Mouse (Mus musculus) heart, embryonic 13.5 days (tissue): ENCODE data around the gene Slit3. TPM values are rescaled to one million over a fixed set of nuclear protein-coding genes. Genes with fewer than 3 reads are reported as not detected.
A peak's percentile ranks its signal among the peaks of the same experiment; 100 is the strongest.

Experiments
- ATAC-seq: fragments of 200-750 bp; cut with Nextera tagmentation; 2 replicates; pipeline ENCODE4 v1.8.0; 2017; ENCODE audit warnings: moderate TSS enrichment; ENCODE audit not compliant: insufficient number of reproducible peaks, low FRiP score, low TSS enrichment; ENCODE audit errors: extremely low read depth
- H3K27ac ChIP-seq: fragments of 300-500 bp; sonication (generic); replicated peaks from 2 replicates; pipeline ENCODE4 v1.5.1; 2015; ENCODE audit warnings: moderate library complexity, mild to moderate bottlenecking, inconsistent platforms
- H3K27me3 ChIP-seq: fragments of 300-500 bp; sonication (generic); replicated peaks from 2 replicates; pipeline ENCODE4 v1.6.1; 2015; ENCODE audit warnings: mild to moderate bottlenecking, inconsistent platforms
- H3K36me3 ChIP-seq: fragments of 300-500 bp; sonication (generic); 2 replicates; pipeline ENCODE4 v1.6.1; 2015; ENCODE audit warnings: mild to moderate bottlenecking, inconsistent platforms
- H3K4me1 ChIP-seq: fragments of 300-500 bp; sonication (generic); 2 replicates; pipeline ENCODE4 v1.6.1; 2015; ENCODE audit warnings: inconsistent platforms
- H3K4me2 ChIP-seq: fragments of 300-500 bp; sonication (generic); 2 replicates; pipeline ENCODE4 v1.6.1; 2015; ENCODE audit warnings: inconsistent platforms, mild to moderate bottlenecking, moderate library complexity
- H3K4me3 ChIP-seq: fragments of 300-500 bp; sonication (generic); 2 replicates; pipeline ENCODE4 v1.5.1; 2015; ENCODE audit warnings: moderate library complexity, mild to moderate bottlenecking, inconsistent platforms
- H3K9ac ChIP-seq: fragments of 300-500 bp; sonication (generic); 2 replicates; pipeline ENCODE4 v1.6.1; 2015; ENCODE audit warnings: inconsistent platforms, mild to moderate bottlenecking, moderate library complexity
- H3K9me3 ChIP-seq: fragments of 300-500 bp; sonication (generic); 2 replicates; pipeline ENCODE4 v1.6.1; 2016; ENCODE audit warnings: inconsistent platforms
- WGBS: fragments of 180-500 bp; shearing (Covaris S2); methylation state at CpG from one replicate; pipeline ENCODE4 v1.1.7; 2015; ENCODE audit warnings: mixed read lengths; 5-methylcytosine and 5-hydroxymethylcytosine counted together
- polyA plus RNA-seq: library from polyadenylated mRNA; unstranded; fragments of >200 nt; fragmentation: Nextera tagmentation; extraction: Ambion mirVana; gene quantifications from 2 replicates; pipeline ENCODE4 v1.2.1, GENCODE M21; 2015

The Slit3 gene
- polyA plus RNA-seq, 1 experiment from 2014 or later: 12.5 TPM

- H3K27ac ChIP-seq: no peak overlapping the region
- 30% methylated on average over 5 of the region's 5 CpGs for WGBS
- no peak overlapping the region for H3K9ac ChIP-seq
- H3K4me1 ChIP-seq: peaks cover 6% of the 10 kb centered on the region; the same call in 1 of the 2 replicates
- no peaks in the 10 kb centered on the region for H3K36me3 ChIP-seq
- H3K27me3 ChIP-seq: no peaks in the 10 kb centered on the region
- no peak overlapping the region for H3K4me3 ChIP-seq
- no peaks in the 10 kb centered on the region for H3K9me3 ChIP-seq
- ATAC-seq: no peak
- no peak overlapping the region for H3K4me2 ChIP-seq
These were observed 24.5 kb upstream of the Slit3 start for GRCm38 (mm10) chr11:35096538-35096937.

- Histone ChIP-seq H3K4me1 (0 out of 2 replicates have a peak, but pooled peaks cover 5% of the 10 kb centered on the region), H3K4me2 (no peak overlapping the region), H3K9ac (no peak overlapping the region), H3K27ac (no peak overlapping the region), H3K4me3 (no peak overlapping the region), H3K36me3 (no peaks in the 10 kb centered on the region), H3K9me3 (no peaks in the 10 kb centered on the region), H3K27me3 (no peaks in the 10 kb centered on the region)
- WGBS: 55% methylated on average over 4 of the region's 4 CpGs
- no peak for ATAC-seq
These were observed 11.2 kb upstream of the Slit3 start for GRCm38 (mm10) chr11:35109781-35110180.

- Histone ChIP-seq H3K4me2 (peak overlapping the region; percentile 24; the same call in 1 of the 2 replicates), H3K4me3 (no peak overlapping the region), H3K36me3 (no peaks in the 10 kb centered on the region), H3K4me1 (0 out of 2 replicates have a peak, but pooled peaks cover 5% of the 10 kb centered on the region), H3K27me3 (no peaks in the 10 kb centered on the region), H3K27ac (no peak overlapping the region), H3K9ac (no peak overlapping the region), H3K9me3 (no peaks in the 10 kb centered on the region)
- WGBS: 33% methylated on average over 2 of the region's 2 CpGs
- ATAC-seq: no peak
These were observed 10.2 kb upstream of the Slit3 start for GRCm38 (mm10) chr11:35110784-35111183.

- Histone ChIP-seq H3K4me1 (0 out of 2 replicates have a peak, but pooled peaks cover 5% of the 10 kb centered on the region), H3K27ac (no peak overlapping the region), H3K4me3 (no peak overlapping the region), H3K9ac (no peak overlapping the region), H3K36me3 (no peaks in the 10 kb centered on the region), H3K4me2 (no peak overlapping the region), H3K27me3 (no peaks in the 10 kb centered on the region; the same call in 1 of the 2 replicates), H3K9me3 (no peaks in the 10 kb centered on the region)
- ATAC-seq: no peak
- 73% methylated on average over 1 of the region's 1 CpGs for WGBS
These were observed 7.7 kb upstream of the Slit3 start for GRCm38 (mm10) chr11:35113290-35113689.

- H3K4me2 ChIP-seq: no peak overlapping the region
- no peaks in the 10 kb centered on the region for H3K36me3 ChIP-seq
- 74% methylated on average over 3 of the region's 3 CpGs for WGBS
- no peak for ATAC-seq
- H3K27me3 ChIP-seq: peaks cover 13% of the 10 kb centered on the region
- H3K4me3 ChIP-seq: no peak overlapping the region
- H3K9ac ChIP-seq: no peak overlapping the region
- H3K9me3 ChIP-seq: no peaks in the 10 kb centered on the region
- peaks cover 20% of the 10 kb centered on the region for H3K4me1 ChIP-seq
- no peak overlapping the region for H3K27ac ChIP-seq
These were observed 4.6 kb upstream of the Slit3 start for GRCm38 (mm10) chr11:35116436-35116835.

- 86% methylated on average over 3 of the region's 3 CpGs for WGBS
- Histone ChIP-seq H3K4me1 (peaks cover 30% of the 10 kb centered on the region), H3K27ac (no peak overlapping the region), H3K4me3 (no peak overlapping the region), H3K9me3 (no peaks in the 10 kb centered on the region), H3K36me3 (no peaks in the 10 kb centered on the region), H3K4me2 (no peak overlapping the region), H3K9ac (no peak overlapping the region), H3K27me3 (peaks cover 25% of the 10 kb centered on the region)
- no peak for ATAC-seq
These were observed 3.2 kb upstream of the Slit3 start for GRCm38 (mm10) chr11:35117871-35118270.

GRCm38 (mm10) chr11:35118731-35119130 lies 2.3 kb upstream of the Slit3 start:
- Histone ChIP-seq H3K4me2 (no peak overlapping the region), H3K27ac (peak overlapping the region; percentile 16; the same call in 1 of the 2 replicates), H3K36me3 (no peaks in the 10 kb centered on the region), H3K9ac (no peak overlapping the region), H3K4me3 (no peak overlapping the region), H3K9me3 (no peaks in the 10 kb centered on the region), H3K27me3 (peaks cover 33% of the 10 kb centered on the region), H3K4me1 (peaks cover 36% of the 10 kb centered on the region)
- 54% methylated on average over 6 of the region's 6 CpGs for WGBS
- ATAC-seq: no peak

- peaks cover 40% of the 10 kb centered on the region for H3K4me1 ChIP-seq
- no peak overlapping the region for H3K4me3 ChIP-seq
- no peaks in the 10 kb centered on the region for H3K9me3 ChIP-seq
- peaks cover 36% of the 10 kb centered on the region for H3K27me3 ChIP-seq
- H3K4me2 ChIP-seq: no peak overlapping the region
- no peak for ATAC-seq
- no peaks in the 10 kb centered on the region for H3K36me3 ChIP-seq
- no peak overlapping the region for H3K9ac ChIP-seq
- peak overlapping the region; percentile 16; the same call in 1 of the 2 replicates for H3K27ac ChIP-seq
- 11% methylated on average over 6 of the region's 6 CpGs for WGBS
These were observed 1.7 kb upstream of the Slit3 start for GRCm38 (mm10) chr11:35119360-35119759.

GRCm38 (mm10) chr11:35120076-35120475 lies 948 bp upstream of the Slit3 start:
- Histone ChIP-seq H3K36me3 (no peaks in the 10 kb centered on the region), H3K27ac (no peak overlapping the region), H3K4me1 (peaks cover 46% of the 10 kb centered on the region), H3K4me2 (peak overlapping the region; percentile 94; the same call in 1 of the 2 replicates), H3K9me3 (no peaks in the 10 kb centered on the region), H3K27me3 (peaks cover 36% of the 10 kb centered on the region), H3K9ac (0 out of 2 replicates have a peak overlapping the region, but pooled peaks have one; percentile 15), H3K4me3 (no peak overlapping the region)
- 23% methylated on average over 5 of the region's 5 CpGs for WGBS
- no peak for ATAC-seq

GRCm38 (mm10) chr11:35121611-35121959 lies 561 bp downstream of the Slit3 start:
- peaks cover 36% of the 10 kb centered on the region for H3K27me3 ChIP-seq
- no peaks in the 10 kb centered on the region for H3K9me3 ChIP-seq
- H3K27ac ChIP-seq: peak overlapping the region; percentile 59
- no peak for ATAC-seq
- H3K36me3 ChIP-seq: no peaks in the 10 kb centered on the region
- H3K4me1 ChIP-seq: peaks cover 50% of the 10 kb centered on the region
- peak overlapping the region; percentile 84 for H3K9ac ChIP-seq
- under 1% methylated on average over 26 of the region's 27 CpGs for WGBS
- H3K4me3 ChIP-seq: peak overlapping the region; percentile 77
- peak overlapping the region; percentile 94 for H3K4me2 ChIP-seq

- H3K9me3 ChIP-seq: no peaks in the 10 kb centered on the region
- ATAC-seq: no peak
- H3K4me1 ChIP-seq: peaks cover 50% of the 10 kb centered on the region
- H3K27ac ChIP-seq: peak overlapping the region; percentile 59; the same call in 1 of the 2 replicates
- 2% methylated on average over 23 of the region's 23 CpGs for WGBS
- H3K4me3 ChIP-seq: peak overlapping the region; percentile 77
- peak overlapping the region; percentile 84 for H3K9ac ChIP-seq
- peak overlapping the region; percentile 94 for H3K4me2 ChIP-seq
- no peaks in the 10 kb centered on the region for H3K36me3 ChIP-seq
- peaks cover 36% of the 10 kb centered on the region for H3K27me3 ChIP-seq
These were observed 1.2 kb downstream of the Slit3 start for GRCm38 (mm10) chr11:35122091-35122811.
